Mouse (Mus musculus): Measurements from ENCODE around the gene Spocd1. TPM values are rescaled to one million over a fixed set of nuclear protein-coding genes. Genes with fewer than 3 reads are reported as not detected.

Gene Spocd1
- total and polyA plus RNA-seq, 3 experiments: 0.03 TPM; not detected in 2

GRCm38 (mm10) chr4:129951359-129951821 lies 22.3 kb downstream of the Spocd1 start:
- peaks cover 9 to 16% of the 10 kb centered on the region in 2 experiments for H3K27me3 ChIP-seq (ENCODE audit: control insufficient read depth in 1 of 2, insufficient read depth in 2 of 2, low read length in 2 of 2)
- no peak for TF ChIP-seq CHD1 (IDR thresholded peaks at IDR 0.05; ENCODE audit: low read depth, low read length)
- no peak for TF ChIP-seq NELFE (IDR thresholded peaks at IDR 0.05; ENCODE audit: low read depth, low read length)
- no peak for TF ChIP-seq TCF12 (IDR thresholded peaks at IDR 0.05; ENCODE audit: low read depth, low read length)
- no peak for TF ChIP-seq BHLHE40 (IDR thresholded peaks at IDR 0.05; ENCODE audit: borderline replicate concordance, low read depth, low read length)
- no peak for TF ChIP-seq MAX (IDR thresholded peaks at IDR 0.05; ENCODE audit: low read length)
- no peak for TF ChIP-seq ZNF384 (IDR thresholded peaks at IDR 0.05; ENCODE audit: low read depth, low read length)
- TF ChIP-seq USF2 (IDR thresholded peaks at IDR 0.05; ENCODE audit: borderline replicate concordance in 1 of 2, insufficient read depth in 1 of 2, low read depth in 1 of 2, low read length in 2 of 2): no peak
- no peak for TF ChIP-seq RCOR1 (IDR thresholded peaks at IDR 0.05; ENCODE audit: low read depth, low read length)
- no peak for TF ChIP-seq MYC (IDR thresholded peaks at IDR 0.05; ENCODE audit: low read depth, low read length)
- no peak for TF ChIP-seq E2F4 (IDR thresholded peaks at IDR 0.05; ENCODE audit: borderline replicate concordance, low read depth, low read length)
- no peak for TF ChIP-seq MEF2A (IDR thresholded peaks at IDR 0.05; ENCODE audit: extremely low read depth, insufficient replicate concordance, low read depth, low read length, poor library complexity, severe bottlenecking)
- TF ChIP-seq SMC3 (IDR thresholded peaks at IDR 0.05; ENCODE audit: low read depth, low read length): no peak
- no peak for TF ChIP-seq MXI1 (IDR thresholded peaks at IDR 0.05; ENCODE audit: low read depth, low read length)
- no peak for TF ChIP-seq MYB (IDR thresholded peaks at IDR 0.05; ENCODE audit: low read depth, low read length)
- no peak for TF ChIP-seq GABPA (IDR thresholded peaks at IDR 0.05; ENCODE audit: low read depth, low read length)

GRCm38 (mm10) chr4:129952241-129952810 lies 23.3 kb downstream of the Spocd1 start:
- Histone ChIP-seq H3K4me1 (ENCODE audit: control insufficient read depth in 1 of 2, insufficient read depth in 2 of 2, low read length in 2 of 2) (no peaks in the 10 kb centered on the region), H3K9me3 (replicated peaks; ENCODE audit: insufficient read depth, low read length) (no peaks in the 10 kb centered on the region), H3K27me3 (ENCODE audit: control insufficient read depth in 1 of 2, insufficient read depth in 2 of 2, low read length in 2 of 2) (peaks cover 9 to 14% of the 10 kb centered on the region in 2 experiments), H3K9ac (ENCODE audit: control insufficient read depth, low read depth, low read length, poor library complexity, severe bottlenecking) (no peak overlapping the region), H3K79me2 (ENCODE audit: control insufficient read depth, insufficient read depth, low read length, poor library complexity) (no peaks in the 10 kb centered on the region), H3K27ac (ENCODE audit: control insufficient read depth, low read depth, low read length) (no peak overlapping the region), H3K4me3 (ENCODE audit: control insufficient read depth in 1 of 2, insufficient read depth in 1 of 2, low read depth in 2 of 2, low read length in 2 of 2) (no peak overlapping the region), H3K36me3 (ENCODE audit: control insufficient read depth in 1 of 2, insufficient read depth in 2 of 2, low read length in 2 of 2) (no peaks in the 10 kb centered on the region)
- no peak for DNase-seq (ENCODE audit: low read depth, low spot score)
- no peak for TF ChIP-seq CTCF (IDR thresholded peaks at IDR 0.05 in 2 of 3, conservative IDR thresholded peaks at IDR 0.05 in 1 of 3; ENCODE audit: control insufficient read depth in 1 of 3, insufficient read depth in 1 of 3, low read depth in 2 of 3, low read length in 3 of 3, poor library complexity in 1 of 3, severe bottlenecking in 1 of 3)
- no peak for TF ChIP-seq POLR2A (IDR thresholded peaks at IDR 0.05; ENCODE audit: control insufficient read depth in 1 of 2, insufficient read depth in 1 of 2, low read depth in 1 of 2, low read length in 2 of 2, poor library complexity in 1 of 2)
- TF ChIP-seq NRF1 (IDR thresholded peaks at IDR 0.05; ENCODE audit: insufficient read depth, low read depth, low read length, poor library complexity, severe bottlenecking): no peak
- TF ChIP-seq MXI1 (IDR thresholded peaks at IDR 0.05; ENCODE audit: low read depth, low read length): no peak
- no peak for TF ChIP-seq TBP (IDR thresholded peaks at IDR 0.05; ENCODE audit: low read depth, low read length)
- no peak for TF ChIP-seq MEF2A (IDR thresholded peaks at IDR 0.05; ENCODE audit: extremely low read depth, insufficient replicate concordance, low read depth, low read length, poor library complexity, severe bottlenecking)
- no peak for TF ChIP-seq JUND (IDR thresholded peaks at IDR 0.05; ENCODE audit: low read depth, low read length)
- no peak for TF ChIP-seq MYC (IDR thresholded peaks at IDR 0.05; ENCODE audit: low read depth, low read length)
- no peak for TF ChIP-seq SIN3A (IDR thresholded peaks at IDR 0.05; ENCODE audit: low read length)
- TF ChIP-seq RCOR1 (IDR thresholded peaks at IDR 0.05; ENCODE audit: low read depth, low read length): no peak
- TF ChIP-seq TCF12 (IDR thresholded peaks at IDR 0.05; ENCODE audit: low read depth, low read length): no peak
- no peak for TF ChIP-seq BHLHE40 (IDR thresholded peaks at IDR 0.05; ENCODE audit: borderline replicate concordance, low read depth, low read length)
- no peak for TF ChIP-seq NELFE (IDR thresholded peaks at IDR 0.05; ENCODE audit: low read depth, low read length)
- TF ChIP-seq MAZ (IDR thresholded peaks at IDR 0.05; ENCODE audit: low read depth, low read length): no peak
- no peak for TF ChIP-seq SMC3 (IDR thresholded peaks at IDR 0.05; ENCODE audit: low read depth, low read length)
- TF ChIP-seq POLR2AphosphoS5 (IDR thresholded peaks at IDR 0.05; ENCODE audit: borderline replicate concordance, low read depth, low read length): no peak

More at GRCm38 (mm10) chr4:129951359-129951821, 22.3 kb downstream of the Spocd1 start:
- no peaks in the 10 kb centered on the region for H3K9me3 ChIP-seq (replicated peaks; ENCODE audit: insufficient read depth, low read length)
- H3K79me2 ChIP-seq (ENCODE audit: control insufficient read depth, insufficient read depth, low read length, poor library complexity): no peaks in the 10 kb centered on the region
- no peaks in the 10 kb centered on the region for H3K36me3 ChIP-seq (ENCODE audit: control insufficient read depth in 1 of 2, insufficient read depth in 2 of 2, low read length in 2 of 2)
- H3K27ac ChIP-seq (ENCODE audit: control insufficient read depth, low read depth, low read length): no peak overlapping the region
- peak; percentile 35 for DNase-seq (ENCODE audit: low read depth, low spot score)
- no peaks in the 10 kb centered on the region for H3K4me1 ChIP-seq (ENCODE audit: control insufficient read depth in 1 of 2, insufficient read depth in 2 of 2, low read length in 2 of 2)
- no peak overlapping the region for H3K4me3 ChIP-seq (ENCODE audit: control insufficient read depth in 1 of 2, insufficient read depth in 1 of 2, low read depth in 2 of 2, low read length in 2 of 2)
- no peak overlapping the region for H3K9ac ChIP-seq (ENCODE audit: control insufficient read depth, low read depth, low read length, poor library complexity, severe bottlenecking)
